Mouse (Mus musculus): ENCODE measurements around the gene Tpm1. TPM values are rescaled to one million over a fixed set of nuclear protein-coding genes. Genes with fewer than 3 reads are reported as not detected.

The Tpm1 gene
- polyA plus RNA-seq, 1 experiment from 2014 or later, result 298 TPM

DNA sequence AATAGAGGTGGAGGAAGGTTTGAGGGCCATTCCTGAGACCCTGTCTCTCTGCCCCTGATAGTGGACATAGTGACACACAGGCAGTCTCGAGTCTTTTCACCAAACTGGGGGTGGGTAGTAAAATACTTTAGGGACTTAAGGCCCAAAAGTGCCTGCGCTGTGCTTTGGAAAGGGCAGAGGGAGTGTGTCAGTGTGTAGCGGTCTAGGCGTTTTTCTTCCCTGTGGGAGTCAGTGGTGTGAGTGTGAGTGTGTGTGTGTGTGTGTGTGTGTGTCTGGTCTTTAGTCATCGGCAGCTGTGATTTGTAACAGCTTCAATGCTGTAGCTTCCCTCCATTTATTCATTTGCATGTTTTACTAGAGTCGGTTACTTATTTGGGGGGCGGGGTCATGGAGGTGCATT, 630 bp upstream of the Tpm1 start:
- 19% methylated on average over 7 of the region's 7 CpGs for WGBS
- Histone ChIP-seq H3K36me3 (ENCODE audit: control insufficient read depth, insufficient read depth, low read length) (no peaks in the 10 kb centered on the region), H3K4me1 (ENCODE audit: control insufficient read depth, insufficient read depth, low read length) (peaks cover 15% of the 10 kb centered on the region), H3K27ac (ENCODE audit: low read depth, low read length) (no peak overlapping the region), H3K4me2 (peak overlapping the region; percentile 74), H3K9me3 (ENCODE audit: control insufficient read depth, low read length) (no peaks in the 10 kb centered on the region), H3K27me3 (ENCODE audit: control insufficient read depth, insufficient read depth, low read length) (peaks cover 33% of the 10 kb centered on the region), H3K4me3 (ENCODE audit: low read depth, low read length) (peak overlapping the region; percentile 48), H3K9ac (ENCODE audit: low read length) (no peak overlapping the region)
- peak; percentile 94 for DNase-seq (ENCODE audit: low spot score, missing footprints)
- no peak for ATAC-seq (ENCODE audit: low FRiP score)

DNA sequence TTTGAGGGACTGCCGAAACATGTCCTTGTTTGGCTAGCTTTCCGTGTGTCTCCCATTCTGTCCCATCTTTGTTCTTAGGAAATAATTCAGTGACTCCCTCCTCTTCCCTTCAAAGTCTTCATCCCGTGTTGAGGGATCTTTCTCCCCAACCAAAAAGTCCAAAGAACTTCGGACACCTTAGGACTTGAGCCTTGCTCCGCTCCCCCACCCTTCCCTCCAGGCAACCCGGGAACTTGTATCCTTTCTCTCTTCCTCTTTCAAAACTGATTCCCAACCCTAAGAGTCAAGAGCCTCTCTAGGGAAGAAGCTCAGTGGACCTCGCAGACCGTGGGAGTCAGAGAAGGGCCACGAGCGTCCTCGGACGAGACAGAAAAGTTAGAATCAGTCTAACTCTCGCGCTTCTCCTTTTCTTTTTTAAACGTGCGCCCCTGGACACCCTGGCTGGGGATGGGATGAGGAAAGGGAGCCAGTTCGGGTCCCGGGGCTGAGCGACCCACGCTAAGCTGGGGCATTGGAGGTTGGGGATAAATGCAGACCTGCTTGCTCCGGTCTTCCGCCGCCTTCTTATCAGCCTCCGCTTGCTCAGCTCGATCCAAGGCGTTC, 622 bp downstream of the Tpm1 start:
- Histone ChIP-seq H3K4me2 (peak overlapping the region; percentile 74), H3K9ac (ENCODE audit: low read length) (peak overlapping the region; percentile 61), H3K27me3 (ENCODE audit: control insufficient read depth, insufficient read depth, low read length) (peaks cover 33% of the 10 kb centered on the region), H3K27ac (ENCODE audit: low read depth, low read length) (no peak overlapping the region), H3K4me1 (ENCODE audit: control insufficient read depth, insufficient read depth, low read length) (peaks cover 15% of the 10 kb centered on the region), H3K36me3 (ENCODE audit: control insufficient read depth, insufficient read depth, low read length) (no peaks in the 10 kb centered on the region), H3K4me3 (ENCODE audit: low read depth, low read length) (peak overlapping the region; percentile 48), H3K9me3 (ENCODE audit: control insufficient read depth, low read length) (no peaks in the 10 kb centered on the region)
- no peak for ATAC-seq (ENCODE audit: low FRiP score)
- peak; percentile 96 for DNase-seq (ENCODE audit: low spot score, missing footprints)
- under 1% methylated on average over 26 of the region's 26 CpGs for WGBS

DNA sequence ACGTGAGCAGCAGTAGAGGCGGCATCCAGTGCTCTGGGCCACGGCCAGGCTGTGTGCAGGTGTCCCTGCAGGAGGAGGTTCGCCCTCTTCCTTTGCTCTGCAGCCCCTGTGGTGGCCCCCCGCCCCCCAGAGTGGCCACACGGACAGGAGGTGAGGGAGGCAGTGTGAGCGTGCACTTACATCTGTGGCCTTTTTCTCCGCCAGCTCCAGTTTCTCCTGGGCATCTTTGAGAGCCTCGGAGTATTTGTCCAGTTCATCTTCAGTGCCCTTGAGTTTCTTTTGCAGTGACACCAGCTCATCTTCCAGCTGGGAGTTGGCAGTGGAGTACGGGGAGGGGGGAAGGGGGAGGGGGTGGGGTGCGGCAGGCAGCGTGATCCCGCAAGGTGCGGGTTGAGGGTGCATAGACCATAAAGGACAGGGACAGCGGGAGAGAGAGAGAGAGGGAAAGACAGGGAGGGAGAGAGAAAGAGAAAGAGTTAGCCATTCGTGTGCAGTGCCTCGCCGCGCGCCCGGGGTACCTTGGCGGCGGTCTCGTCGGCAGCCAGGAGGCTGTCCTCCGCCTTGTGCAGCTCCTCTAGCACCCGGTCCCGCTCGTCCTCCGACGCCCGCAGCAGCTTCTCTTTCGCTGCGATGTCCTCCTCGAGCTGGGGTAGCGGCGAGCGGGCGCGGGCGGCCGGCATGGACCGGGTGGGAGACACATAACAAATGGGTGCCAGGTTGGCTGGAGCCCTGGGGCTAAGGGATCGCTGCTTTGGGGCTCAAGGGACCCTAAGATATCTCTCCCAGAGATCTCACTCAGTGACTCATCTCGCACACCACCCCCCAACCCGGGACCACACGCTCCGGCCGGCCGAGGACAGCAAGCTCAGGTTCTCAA, 1.4 kb downstream of the Tpm1 start:
- Histone ChIP-seq H3K36me3 (ENCODE audit: control insufficient read depth, insufficient read depth, low read length) (no peaks in the 10 kb centered on the region), H3K27me3 (ENCODE audit: control insufficient read depth, insufficient read depth, low read length) (peaks cover 33% of the 10 kb centered on the region), H3K4me1 (ENCODE audit: control insufficient read depth, insufficient read depth, low read length) (peaks cover 16% of the 10 kb centered on the region), H3K9me3 (ENCODE audit: control insufficient read depth, low read length) (no peaks in the 10 kb centered on the region), H3K27ac (ENCODE audit: low read depth, low read length) (no peak overlapping the region), H3K4me2 (peak overlapping the region; percentile 74), H3K9ac (ENCODE audit: low read length) (peak overlapping the region; percentile 61), H3K4me3 (ENCODE audit: low read depth, low read length) (peak overlapping the region; percentile 48)
- WGBS, result under 1% methylated on average over 48 of the region's 50 CpGs
- no peak for ATAC-seq (ENCODE audit: low FRiP score)
- DNase-seq (ENCODE audit: low spot score, missing footprints), result peak; percentile 94

DNA sequence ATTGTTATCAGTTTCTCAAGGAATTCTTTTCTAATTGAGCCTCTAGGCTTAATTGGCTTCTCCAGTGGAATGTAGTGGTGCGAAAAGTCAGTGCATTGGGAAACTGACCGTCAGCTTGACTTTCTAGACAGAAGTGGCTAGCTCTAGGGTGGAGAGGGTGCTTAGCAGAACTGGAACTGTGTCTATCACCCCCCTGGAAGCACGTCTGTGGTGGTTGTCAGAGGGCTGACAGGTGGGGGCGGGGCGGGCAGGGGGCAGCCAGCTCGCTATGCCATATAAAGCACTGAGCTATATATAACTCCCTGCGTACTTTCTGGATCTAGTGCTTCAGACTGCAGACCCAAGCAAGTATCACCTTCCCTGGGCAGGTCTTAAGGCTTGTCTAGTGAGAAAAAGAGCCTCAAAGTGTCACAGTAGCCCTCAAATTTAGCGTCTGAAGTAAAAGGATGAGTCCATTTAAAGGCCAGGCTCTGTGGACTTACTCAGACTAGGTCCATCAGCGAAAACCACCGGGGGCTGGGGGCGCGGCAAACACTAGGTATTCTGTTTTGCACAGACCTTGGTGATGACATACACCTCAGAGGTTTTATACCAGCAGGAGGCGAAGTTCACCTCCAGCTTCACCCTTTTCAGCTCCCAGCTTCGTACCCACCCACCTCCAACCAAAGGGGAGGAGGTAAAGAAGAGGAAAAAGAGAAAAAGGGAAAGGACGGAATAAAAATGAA, 2.2 kb downstream of the Tpm1 start:
- DNase-seq (ENCODE audit: low spot score, missing footprints), result peak; percentile 84
- Histone ChIP-seq H3K4me1 (ENCODE audit: control insufficient read depth, insufficient read depth, low read length) (peaks cover 24% of the 10 kb centered on the region), H3K36me3 (ENCODE audit: control insufficient read depth, insufficient read depth, low read length) (no peaks in the 10 kb centered on the region), H3K4me3 (ENCODE audit: low read depth, low read length) (peak overlapping the region; percentile 48), H3K9me3 (ENCODE audit: control insufficient read depth, low read length) (no peaks in the 10 kb centered on the region), H3K27ac (ENCODE audit: low read depth, low read length) (no peak overlapping the region), H3K9ac (ENCODE audit: low read length) (peak overlapping the region; percentile 33), H3K4me2 (peak overlapping the region; percentile 74), H3K27me3 (ENCODE audit: control insufficient read depth, insufficient read depth, low read length) (peaks cover 33% of the 10 kb centered on the region)
- WGBS, result 2% methylated on average over 15 of the region's 15 CpGs
- no peak for ATAC-seq (ENCODE audit: low FRiP score)

DNA sequence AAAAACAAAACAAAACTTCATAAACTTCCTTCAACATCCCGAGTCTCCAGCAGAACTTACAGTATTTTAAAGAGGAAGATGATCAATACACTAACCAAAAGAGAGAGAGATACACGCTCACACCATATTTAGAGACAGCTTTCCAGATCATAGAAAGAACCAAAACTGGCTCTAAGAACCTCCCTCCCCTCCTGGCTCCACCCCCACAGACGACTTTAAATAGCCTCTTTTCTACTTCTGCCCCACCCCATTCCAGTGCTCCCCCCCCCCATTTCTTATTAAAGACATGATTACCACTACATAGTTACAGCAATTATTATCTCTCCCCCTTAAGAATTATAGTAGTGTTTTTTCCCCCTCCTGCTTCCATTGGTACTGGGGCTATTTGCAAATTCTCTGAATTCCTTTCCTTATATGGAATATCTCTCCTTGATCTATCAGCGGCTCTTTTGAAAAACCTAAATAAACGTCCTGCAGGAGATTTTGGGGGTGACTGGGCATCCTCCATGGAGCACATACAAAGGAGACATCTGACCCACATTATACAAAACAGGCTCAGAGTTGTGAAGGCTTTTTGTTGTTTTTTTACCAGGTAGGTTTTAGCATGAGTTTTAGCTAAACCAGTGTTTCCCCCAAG, 3.1 kb downstream of the Tpm1 start:
- WGBS, result 5% methylated on average over 5 of the region's 5 CpGs
- no peaks in the 10 kb centered on the region for H3K36me3 ChIP-seq (ENCODE audit: control insufficient read depth, insufficient read depth, low read length)
- H3K9me3 ChIP-seq (ENCODE audit: control insufficient read depth, low read length), result no peaks in the 10 kb centered on the region
- no peak overlapping the region for H3K4me3 ChIP-seq (ENCODE audit: low read depth, low read length)
- H3K4me1 ChIP-seq (ENCODE audit: control insufficient read depth, insufficient read depth, low read length), result peaks cover 32% of the 10 kb centered on the region
- DNase-seq (ENCODE audit: low spot score, missing footprints), result peak; percentile 84
- H3K27me3 ChIP-seq (ENCODE audit: control insufficient read depth, insufficient read depth, low read length), result peaks cover 30% of the 10 kb centered on the region
- H3K9ac ChIP-seq (ENCODE audit: low read length), result no peak overlapping the region
- H3K27ac ChIP-seq (ENCODE audit: low read depth, low read length), result no peak overlapping the region
- ATAC-seq (ENCODE audit: low FRiP score), result no peak
- no peak overlapping the region; the same call in 1 of the 2 replicates for H3K4me2 ChIP-seq

DNA sequence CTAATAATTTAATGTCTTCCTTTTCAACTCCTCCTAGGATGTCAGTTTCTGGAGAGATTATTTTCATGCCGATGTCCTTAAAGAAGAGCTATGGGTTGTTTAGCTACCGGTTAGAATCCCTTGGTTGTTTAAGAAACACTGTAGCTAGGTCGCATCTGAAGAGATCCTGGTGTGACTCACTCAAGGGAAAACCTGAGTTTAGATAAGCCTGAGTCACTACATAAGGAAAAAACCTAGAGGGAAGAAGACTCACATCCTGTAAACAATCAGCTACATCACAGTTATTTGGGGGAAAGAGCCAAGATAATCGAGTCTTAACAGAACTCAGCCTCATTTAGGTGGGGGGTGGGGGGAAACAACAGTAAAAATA, 3.9 kb downstream of the Tpm1 start:
- no peak for ATAC-seq (ENCODE audit: low FRiP score)
- H3K4me1 ChIP-seq (ENCODE audit: control insufficient read depth, insufficient read depth, low read length), result peaks cover 40% of the 10 kb centered on the region

DNA sequence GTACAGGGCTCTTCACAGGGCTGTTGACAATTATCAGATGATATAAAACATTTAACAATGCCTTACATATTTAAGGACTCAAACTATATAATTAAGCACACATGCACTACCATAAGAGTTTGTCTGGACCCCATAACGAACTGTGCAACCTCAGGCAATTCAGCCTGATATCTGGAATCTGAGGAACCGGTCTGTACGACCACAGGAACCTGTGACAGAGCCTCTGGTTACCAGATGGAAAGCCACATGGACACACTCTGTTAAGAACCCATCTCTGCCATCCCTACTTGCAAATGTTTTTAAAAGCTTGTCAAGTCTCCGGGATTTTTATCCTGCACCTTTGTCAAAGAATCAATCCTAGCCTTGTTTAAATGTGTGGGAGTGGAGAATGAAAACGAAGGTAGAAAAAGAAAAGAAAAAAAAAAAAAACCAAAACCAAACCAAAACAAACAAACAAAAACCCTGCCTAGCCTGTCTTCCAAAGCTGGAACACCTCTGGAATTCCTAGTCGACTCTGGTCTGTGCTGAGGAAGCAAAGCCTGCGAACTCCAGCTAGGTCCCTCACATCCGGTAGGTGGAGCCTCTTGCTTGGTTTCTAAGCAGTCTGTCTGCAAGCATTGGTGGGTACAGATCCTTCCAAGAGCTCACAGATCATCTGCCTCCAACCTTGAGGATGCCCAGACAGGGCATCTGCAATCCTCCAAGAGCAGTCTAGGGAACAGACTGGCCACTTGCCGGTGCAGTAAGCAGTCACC, 4.5 kb downstream of the Tpm1 start:
- no peak overlapping the region for H3K9ac ChIP-seq (ENCODE audit: low read length)
- H3K4me3 ChIP-seq (ENCODE audit: low read depth, low read length), result no peak overlapping the region
- H3K4me1 ChIP-seq (ENCODE audit: control insufficient read depth, insufficient read depth, low read length), result peaks cover 46% of the 10 kb centered on the region
- 34% methylated on average over 9 of the region's 9 CpGs for WGBS
- H3K4me2 ChIP-seq, result no peak overlapping the region
- ATAC-seq (ENCODE audit: low FRiP score) (no peak), DNase-seq (ENCODE audit: low spot score, missing footprints) (peak; percentile 91)
- H3K27ac ChIP-seq (ENCODE audit: low read depth, low read length), result no peak overlapping the region
- peaks cover 29% of the 10 kb centered on the region for H3K27me3 ChIP-seq (ENCODE audit: control insufficient read depth, insufficient read depth, low read length)
- no peaks in the 10 kb centered on the region for H3K36me3 ChIP-seq (ENCODE audit: control insufficient read depth, insufficient read depth, low read length)
- H3K9me3 ChIP-seq (ENCODE audit: control insufficient read depth, low read length), result no peaks in the 10 kb centered on the region

More for the DNA sequence above, 3.9 kb downstream of the Tpm1 start:
- Histone ChIP-seq H3K27ac (ENCODE audit: low read depth, low read length) (no peak overlapping the region), H3K9me3 (ENCODE audit: control insufficient read depth, low read length) (no peaks in the 10 kb centered on the region), H3K36me3 (ENCODE audit: control insufficient read depth, insufficient read depth, low read length) (no peaks in the 10 kb centered on the region), H3K9ac (ENCODE audit: low read length) (no peak overlapping the region), H3K4me2 (no peak overlapping the region), H3K27me3 (ENCODE audit: control insufficient read depth, insufficient read depth, low read length) (peaks cover 30% of the 10 kb centered on the region), H3K4me3 (ENCODE audit: low read depth, low read length) (no peak overlapping the region)
- no peak for DNase-seq (ENCODE audit: low spot score, missing footprints)
- 41% methylated on average over 4 of the region's 4 CpGs for WGBS
